Mouse (Mus musculus) kidney, postnatal 0 days (tissue): ENCODE data around the gene Mrpl33. TPM values are rescaled to one million over a fixed set of nuclear protein-coding genes. Genes with fewer than 3 reads are reported as not detected.
"Not testable (repeated sequence)": the region's sequence is repeated elsewhere in the genome, so short reads cannot be mapped to it uniquely, and the experiment has no call there.

Source experiments
- ATAC-seq: fragments of 200-750 bp; cut with Nextera tagmentation; replicated peaks from 2 replicates; pipeline ENCODE4 v1.8.0; 2017; ENCODE audit warnings: low read depth, moderate number of reproducible peaks, moderate TSS enrichment, moderate library complexity; ENCODE audit not compliant: low FRiP score
- DNase-seq: peaks from one replicate; pipeline ENCODE4 v3.0.0-alpha.2; 2016; ENCODE audit warnings: low spot score
- H3K27ac ChIP-seq: fragments of 300-500 bp; sonication (generic); 2 replicates; pipeline ENCODE4 v1.5.1; 2014; ENCODE audit warnings: mild to moderate bottlenecking
- H3K27me3 ChIP-seq: fragments of 300-500 bp; sonication (generic); 2 replicates; pipeline ENCODE4 v1.6.1; 2014; ENCODE audit warnings: low read length, mixed read lengths; ENCODE audit not compliant: insufficient read depth
- H3K36me3 ChIP-seq: fragments of 300-500 bp; sonication (generic); 2 replicates; pipeline ENCODE4 v1.6.1; 2014; ENCODE audit warnings: low read length, mixed read lengths; ENCODE audit not compliant: insufficient read depth
- H3K4me1 ChIP-seq: fragments of 300-500 bp; sonication (generic); replicated peaks from 2 replicates; pipeline ENCODE4 v1.6.1; 2014; ENCODE audit warnings: antibody characterized with exemption, low read length, mixed read lengths; ENCODE audit not compliant: insufficient read depth
- H3K4me2 ChIP-seq: fragments of 300-500 bp; sonication (generic); 2 replicates; pipeline ENCODE4 v1.6.1; 2014; ENCODE audit warnings: mild to moderate bottlenecking, low read length, moderate library complexity, mixed read lengths
- H3K4me3 ChIP-seq: fragments of 300-500 bp; sonication (generic); replicated peaks from 2 replicates; pipeline ENCODE4 v1.5.1; 2014; ENCODE audit warnings: low read depth, low read length
- H3K9ac ChIP-seq: fragments of 300-500 bp; sonication (generic); 2 replicates; pipeline ENCODE4 v1.6.1; 2014; ENCODE audit warnings: low read depth, low read length
- H3K9me3 ChIP-seq: fragments of 300-500 bp; sonication (generic); replicated peaks from 2 replicates; pipeline ENCODE4 v1.6.1; 2016; ENCODE audit warnings: low read length, inconsistent platforms, mixed read lengths
- CTCF ChIP-seq: IDR thresholded peaks from 2 replicates; pipeline ENCODE4 v1.5.1; 2016; ENCODE audit warnings: antibody characterized with exemption, low read depth, mild to moderate bottlenecking, moderate library complexity
- WGBS: fragments of 180-500 bp; shearing (Covaris S2); extraction: QIAGEN DNeasy Blood & Tissue Kit; methylation state at CpG from one replicate; pipeline ENCODE4 v1.1.7; 2014; 5-methylcytosine and 5-hydroxymethylcytosine counted together
- polyA plus RNA-seq: library from polyadenylated mRNA; unstranded; fragments of >200 nt; fragmentation: Nextera tagmentation; extraction: Ambion mirVana; gene quantifications from 2 replicates; pipeline ENCODE4 v1.2.1, GENCODE M21; 2015

Gene Mrpl33
- polyA plus RNA-seq, 1 experiment from 2014 or later, result 406 TPM

DNA sequence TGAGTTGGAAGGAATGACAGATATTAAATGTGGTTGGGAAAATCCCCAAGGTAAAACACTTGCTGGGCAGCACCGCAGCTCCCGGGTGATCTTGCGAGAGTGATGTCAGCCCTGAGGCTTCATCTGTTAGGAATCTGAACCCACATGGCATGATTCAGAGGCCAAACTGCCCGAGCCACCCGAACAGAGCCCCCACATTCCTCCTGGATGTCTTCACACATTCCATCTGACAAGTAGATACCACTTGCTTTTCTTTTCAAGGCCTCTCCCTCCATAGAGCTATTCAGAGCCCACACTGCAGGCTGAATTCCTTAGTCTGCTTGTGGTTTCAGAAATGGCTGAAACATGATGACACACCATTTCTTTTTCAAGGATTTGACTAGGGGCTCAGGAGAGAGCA, 33.3 kb downstream of the Mrpl33 start:
- H3K4me1 ChIP-seq, result no peaks in the 10 kb centered on the region; the same call in 1 of the 2 replicates
- H3K4me3 ChIP-seq, result no peak overlapping the region
- H3K27me3 ChIP-seq, result no peaks in the 10 kb centered on the region
- ATAC-seq (no peak; the same call in 1 of the 2 replicates), DNase-seq (peak; percentile 69)
- H3K27ac ChIP-seq, result peak overlapping the region; percentile 9; the same call in 1 of the 2 replicates
- H3K4me2 ChIP-seq, result no peak overlapping the region
- 50% methylated on average over 5 of the region's 5 CpGs for WGBS
- no peaks in the 10 kb centered on the region for H3K9me3 ChIP-seq
- no peaks in the 10 kb centered on the region for H3K36me3 ChIP-seq
- H3K9ac ChIP-seq, result no peak overlapping the region
- TF ChIP-seq CTCF, result no peak

DNA sequence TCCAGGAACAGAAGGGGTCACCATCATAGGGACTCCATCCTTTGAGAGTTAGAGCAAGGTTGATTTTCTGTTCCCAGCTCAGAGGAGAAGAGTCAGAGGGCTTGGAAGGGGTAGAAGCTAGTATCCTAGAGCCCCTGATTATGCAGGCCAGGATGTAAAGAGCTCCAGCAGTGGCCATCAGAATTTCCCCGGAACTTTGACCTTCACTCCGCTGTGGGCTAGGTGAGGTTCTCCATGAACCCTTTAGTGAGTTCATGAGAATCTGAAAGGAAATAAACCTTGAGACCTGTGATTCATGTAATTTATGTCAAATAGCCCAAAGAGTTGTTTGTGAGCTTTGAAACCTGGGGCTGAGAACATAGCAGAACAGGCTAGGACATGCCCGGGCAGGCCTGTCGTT, 34.4 kb downstream of the Mrpl33 start:
- not testable (repeated sequence) for H3K27me3 ChIP-seq, H3K4me2 ChIP-seq, H3K4me1 ChIP-seq, H3K9ac ChIP-seq, DNase-seq, H3K4me3 ChIP-seq, H3K36me3 ChIP-seq, H3K9me3 ChIP-seq
- WGBS, result 78% methylated on average over 4 of the region's 4 CpGs
- peak; percentile 49; the same call in 1 of the 2 replicates for ATAC-seq
- H3K27ac ChIP-seq, result peak overlapping the region; percentile 9; the same call in 1 of the 2 replicates

DNA sequence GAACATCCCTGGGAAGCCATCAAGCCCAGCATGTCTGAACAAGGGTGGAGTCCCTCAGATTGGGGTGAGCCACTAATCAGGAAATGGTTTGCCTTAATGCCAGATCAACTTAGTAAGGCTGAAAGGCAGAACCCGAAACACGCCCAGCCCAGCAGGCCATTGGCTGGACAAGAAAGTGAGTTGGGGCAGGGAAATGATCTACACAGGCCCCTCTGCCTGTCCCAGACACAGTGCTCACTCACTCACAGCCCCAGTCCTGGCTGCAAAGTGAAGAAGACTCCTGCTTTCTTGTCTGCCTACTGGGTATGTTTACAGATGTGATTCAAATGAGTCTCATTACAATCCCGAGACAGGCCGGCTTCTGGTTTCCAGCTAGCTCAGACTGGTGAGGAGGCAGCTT, 37.4 kb downstream of the Mrpl33 start:
- H3K27ac ChIP-seq, result no peak overlapping the region
- 78% methylated on average over 4 of the region's 4 CpGs for WGBS
- ATAC-seq, result no peak

DNA sequence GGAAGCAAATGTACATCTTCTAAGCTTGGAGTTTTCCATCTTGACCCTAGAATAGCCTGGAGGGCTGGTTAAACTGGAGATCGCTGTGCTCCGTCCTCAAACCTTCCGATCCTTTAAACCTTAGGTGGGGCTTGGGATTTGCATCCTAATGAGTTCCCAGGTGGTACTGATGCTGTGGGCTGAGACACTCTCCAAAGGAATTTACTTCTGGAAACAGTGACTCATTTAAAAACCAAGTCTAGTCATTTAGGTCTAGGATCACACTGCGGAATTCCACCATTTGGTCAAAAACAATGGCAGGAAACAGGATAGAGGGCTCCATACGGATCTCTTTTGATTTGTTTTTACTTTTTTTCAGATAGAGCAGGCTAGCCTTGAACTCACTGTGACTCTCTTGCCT, 37.9 kb downstream of the Mrpl33 start:
- H3K4me3 ChIP-seq, result no peak overlapping the region
- no peaks in the 10 kb centered on the region for H3K27me3 ChIP-seq
- H3K9ac ChIP-seq, result no peak overlapping the region
- no peaks in the 10 kb centered on the region for H3K9me3 ChIP-seq
- H3K4me2 ChIP-seq, result no peak overlapping the region
- TF ChIP-seq CTCF, result no peak
- no peak for DNase-seq
- H3K36me3 ChIP-seq, result no peaks in the 10 kb centered on the region; the same call in 1 of the 2 replicates
- 79% methylated on average over 5 of the region's 5 CpGs for WGBS
- H3K27ac ChIP-seq, result no peak overlapping the region
- no peaks in the 10 kb centered on the region for H3K4me1 ChIP-seq
- no peak for ATAC-seq

More for the DNA sequence above, 37.4 kb downstream of the Mrpl33 start:
- no peak for TF ChIP-seq CTCF
- no peaks in the 10 kb centered on the region for H3K9me3 ChIP-seq
- no peak for DNase-seq
- no peak overlapping the region for H3K4me3 ChIP-seq
- no peaks in the 10 kb centered on the region for H3K4me1 ChIP-seq
- no peak overlapping the region for H3K4me2 ChIP-seq
- H3K27me3 ChIP-seq, result no peaks in the 10 kb centered on the region
- H3K9ac ChIP-seq, result no peak overlapping the region
- H3K36me3 ChIP-seq, result no peaks in the 10 kb centered on the region; the same call in 1 of the 2 replicates

DNA sequence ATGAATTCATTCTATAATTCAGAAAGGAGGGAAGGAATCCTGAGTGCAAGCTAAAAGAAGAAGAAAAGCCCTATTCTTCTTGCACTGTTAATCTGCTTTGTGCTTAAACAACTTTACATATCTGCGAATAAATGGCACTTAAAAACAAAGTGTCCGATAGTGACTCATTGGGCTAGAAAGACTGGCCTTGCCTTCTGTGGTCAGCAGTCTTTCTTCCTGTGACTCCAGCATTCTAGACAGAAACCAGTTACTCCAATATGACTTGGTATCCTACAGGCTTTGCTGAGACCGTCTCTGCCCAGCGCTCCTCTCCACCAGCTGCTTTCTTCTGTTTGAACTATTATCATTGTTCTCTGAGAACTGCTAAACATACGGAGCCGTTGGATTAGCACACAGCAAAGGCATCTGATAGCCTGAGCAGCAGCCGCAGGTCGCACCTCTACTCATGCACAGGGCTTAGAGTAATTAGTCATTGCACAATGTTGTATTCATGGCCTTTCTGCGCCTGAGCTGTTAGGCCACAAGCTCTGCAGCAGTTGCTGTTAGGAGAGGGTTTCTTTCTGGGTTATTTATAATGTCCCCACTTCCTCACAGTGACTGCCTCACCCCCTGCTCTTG, 40.0 kb downstream of the Mrpl33 start:
- H3K9ac ChIP-seq, result no peak overlapping the region
- H3K4me1 ChIP-seq, result no peaks in the 10 kb centered on the region
- TF ChIP-seq CTCF, result no peak
- H3K27ac ChIP-seq, result no peak overlapping the region
- no peak for DNase-seq
- WGBS, result 53% methylated on average over 9 of the region's 9 CpGs
- H3K4me2 ChIP-seq, result no peak overlapping the region
- no peaks in the 10 kb centered on the region; the same call in 1 of the 2 replicates for H3K36me3 ChIP-seq
- ATAC-seq, result no peak
- H3K9me3 ChIP-seq, result no peaks in the 10 kb centered on the region
- no peaks in the 10 kb centered on the region for H3K27me3 ChIP-seq
- no peak overlapping the region for H3K4me3 ChIP-seq

DNA sequence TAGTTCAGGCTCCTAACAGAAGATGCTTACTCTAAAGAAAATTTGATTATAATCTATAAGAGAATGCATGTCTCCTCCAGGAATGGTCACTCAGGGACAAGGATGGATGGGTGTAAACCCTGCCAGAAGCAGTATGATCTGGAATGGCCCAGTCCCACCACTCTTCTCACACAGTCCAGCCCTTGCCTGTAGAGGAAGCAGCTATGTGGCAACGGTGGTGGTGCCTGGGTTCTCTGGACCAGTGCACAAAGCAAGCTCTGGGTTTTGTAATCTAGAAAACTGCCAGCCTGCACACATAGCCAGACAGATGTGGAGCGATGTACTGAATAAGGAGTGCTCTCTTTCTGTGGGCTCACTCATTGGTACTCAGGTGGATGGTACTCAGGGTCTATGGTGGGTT, 43.8 kb downstream of the Mrpl33 start:
- H3K4me3 ChIP-seq, result no peak overlapping the region
- no peaks in the 10 kb centered on the region for H3K4me1 ChIP-seq
- H3K9ac ChIP-seq, result no peak overlapping the region
- H3K36me3 ChIP-seq, result no peaks in the 10 kb centered on the region; the same call in 1 of the 2 replicates
- H3K9me3 ChIP-seq, result no peaks in the 10 kb centered on the region
- TF ChIP-seq CTCF, result no peak
- no peaks in the 10 kb centered on the region for H3K27me3 ChIP-seq
- H3K4me2 ChIP-seq, result no peak overlapping the region
- ATAC-seq, result no peak
- WGBS, result 90% methylated on average over 2 of the region's 2 CpGs
- DNase-seq, result no peak
- no peak overlapping the region for H3K27ac ChIP-seq

DNA sequence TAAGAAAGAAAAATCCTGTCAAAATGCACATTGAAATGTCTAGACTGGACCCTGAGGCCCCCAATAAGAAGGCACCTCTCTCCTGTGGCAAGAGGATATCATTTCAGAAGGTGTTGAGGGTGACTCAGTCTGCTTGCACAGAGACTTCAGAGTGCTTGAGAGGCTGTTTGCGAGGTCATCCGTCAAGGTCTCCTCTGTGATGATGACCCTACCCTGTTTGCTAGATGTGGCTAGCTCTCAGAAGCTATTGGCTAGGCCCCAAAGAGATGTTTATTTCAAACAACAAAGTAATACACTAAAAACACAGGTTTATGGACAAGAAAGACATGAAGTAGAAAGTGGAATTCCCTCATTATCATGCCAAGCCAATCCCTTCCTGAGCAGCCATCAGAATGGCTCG, 45.6 kb downstream of the Mrpl33 start:
- H3K27ac ChIP-seq, result no peak overlapping the region
- DNase-seq (no peak), ATAC-seq (no peak)
- no peak overlapping the region for H3K9ac ChIP-seq
- H3K9me3 ChIP-seq, result no peaks in the 10 kb centered on the region
- TF ChIP-seq CTCF, result no peak
- no peak overlapping the region for H3K4me3 ChIP-seq
- H3K27me3 ChIP-seq, result no peaks in the 10 kb centered on the region
- no peaks in the 10 kb centered on the region for H3K4me1 ChIP-seq
- 83% methylated on average over 3 of the region's 3 CpGs for whole genome bisulfite sequencing
- no peak overlapping the region for H3K4me2 ChIP-seq
- no peaks in the 10 kb centered on the region for H3K36me3 ChIP-seq
